Mouse (Mus musculus): ENCODE measurements around the gene Ccdc71. TPM values are rescaled to one million over a fixed set of nuclear protein-coding genes. Genes with fewer than 3 reads are reported as not detected.

The Ccdc71 gene
- polyA plus RNA-seq, 1 experiment from 2014 or later, result 53.7 TPM

- Histone ChIP-seq H3K9ac (replicated peaks) (peak overlapping the region; percentile 88; the same call in 1 of the 2 replicates), H3K4me1 (peaks cover 21% of the 10 kb centered on the region)
- WGBS, result 92% methylated on average over 5 of the region's 5 CpGs
Observed at GRCm38 (mm10) chr9:108461675-108462074, 1.3 kb downstream of the Ccdc71 start.

GRCm38 (mm10) chr9:108462192-108462591 lies 1.9 kb downstream of the Ccdc71 start:
- 91% methylated on average over 10 of the region's 10 CpGs for WGBS
- Histone ChIP-seq H3K27me3 (replicated peaks) (no peaks in the 10 kb centered on the region), H3K4me2 (peak overlapping the region; percentile 91; the same call in 1 of the 2 replicates), H3K9ac (replicated peaks) (no peak overlapping the region), H3K4me3 (replicated peaks) (no peak overlapping the region), H3K9me3 (replicated peaks) (no peaks in the 10 kb centered on the region), H3K4me1 (peaks cover 21% of the 10 kb centered on the region), H3K36me3 (peaks cover 43% of the 10 kb centered on the region), H3K27ac (replicated peaks) (0 out of 2 replicates have a peak overlapping the region, but pooled peaks have one; percentile 28)
- ATAC-seq (ENCODE audit: low FRiP score), result no peak

More at GRCm38 (mm10) chr9:108461675-108462074, 1.3 kb downstream of the Ccdc71 start:
- Histone ChIP-seq H3K4me2 (peak overlapping the region; percentile 91), H3K4me3 (replicated peaks) (peak overlapping the region; percentile 87), H3K36me3 (peaks cover 39% of the 10 kb centered on the region), H3K27ac (replicated peaks) (0 out of 2 replicates have a peak overlapping the region, but pooled peaks have one; percentile 28), H3K9me3 (replicated peaks) (no peaks in the 10 kb centered on the region), H3K27me3 (replicated peaks) (no peaks in the 10 kb centered on the region)
- no peak for ATAC-seq (ENCODE audit: low FRiP score)

- peaks cover 51% of the 10 kb centered on the region for H3K36me3 ChIP-seq
- no peak overlapping the region for H3K27ac ChIP-seq (replicated peaks)
- H3K9ac ChIP-seq (replicated peaks), result no peak overlapping the region
- no peaks in the 10 kb centered on the region for H3K9me3 ChIP-seq (replicated peaks)
- H3K27me3 ChIP-seq (replicated peaks), result no peaks in the 10 kb centered on the region
- WGBS, result 94% methylated on average over 9 of the region's 9 CpGs
- no peak overlapping the region for H3K4me2 ChIP-seq
- ATAC-seq (ENCODE audit: low FRiP score), result no peak
- no peak overlapping the region for H3K4me3 ChIP-seq (replicated peaks)
- H3K4me1 ChIP-seq, result peaks cover 21% of the 10 kb centered on the region
Observed at GRCm38 (mm10) chr9:108463713-108464112, 3.4 kb downstream of the Ccdc71 start.

GRCm38 (mm10) chr9:108466219-108466618 lies 5.9 kb downstream of the Ccdc71 start:
- 95% methylated on average over 2 of the region's 2 CpGs for WGBS
- no peak for ATAC-seq (ENCODE audit: low FRiP score)
- H3K4me3 ChIP-seq (replicated peaks), result no peak overlapping the region
- H3K27ac ChIP-seq (replicated peaks), result no peak overlapping the region
- H3K9ac ChIP-seq (replicated peaks), result no peak overlapping the region
- H3K9me3 ChIP-seq (replicated peaks), result no peaks in the 10 kb centered on the region
- H3K27me3 ChIP-seq (replicated peaks), result no peaks in the 10 kb centered on the region
- peaks cover 14% of the 10 kb centered on the region for H3K4me1 ChIP-seq
- no peak overlapping the region for H3K4me2 ChIP-seq
- peaks cover 51% of the 10 kb centered on the region for H3K36me3 ChIP-seq

GRCm38 (mm10) chr9:108469430-108469829 lies 9.1 kb downstream of the Ccdc71 start:
- 84% methylated on average over 5 of the region's 5 CpGs for WGBS
- ATAC-seq (ENCODE audit: low FRiP score), result no peak
- Histone ChIP-seq H3K27ac (replicated peaks) (no peak overlapping the region), H3K4me3 (replicated peaks) (no peak overlapping the region), H3K27me3 (replicated peaks) (no peaks in the 10 kb centered on the region), H3K9me3 (replicated peaks) (no peaks in the 10 kb centered on the region), H3K4me1 (no peaks in the 10 kb centered on the region), H3K9ac (replicated peaks) (no peak overlapping the region), H3K36me3 (peaks cover 32% of the 10 kb centered on the region), H3K4me2 (no peak overlapping the region)

GRCm38 (mm10) chr9:108469845-108470244 lies 9.5 kb downstream of the Ccdc71 start:
- Histone ChIP-seq H3K9me3 (replicated peaks) (no peaks in the 10 kb centered on the region), H3K4me2 (no peak overlapping the region), H3K27ac (replicated peaks) (no peak overlapping the region), H3K4me3 (replicated peaks) (no peak overlapping the region), H3K27me3 (replicated peaks) (no peaks in the 10 kb centered on the region), H3K36me3 (peaks cover 29% of the 10 kb centered on the region), H3K4me1 (no peaks in the 10 kb centered on the region), H3K9ac (replicated peaks) (no peak overlapping the region)
- ATAC-seq (ENCODE audit: low FRiP score), result no peak
- 82% methylated on average over 4 of the region's 4 CpGs for WGBS

- no peak for ATAC-seq (ENCODE audit: low FRiP score)
- peaks cover 11% of the 10 kb centered on the region for H3K4me1 ChIP-seq
- 53% methylated on average over 1 of the region's 1 CpGs for WGBS
- no peaks in the 10 kb centered on the region for H3K9me3 ChIP-seq (replicated peaks)
- no peak overlapping the region for H3K27ac ChIP-seq (replicated peaks)
- no peaks in the 10 kb centered on the region for H3K27me3 ChIP-seq (replicated peaks)
- H3K36me3 ChIP-seq, result no peaks in the 10 kb centered on the region
- no peak overlapping the region for H3K9ac ChIP-seq (replicated peaks)
- no peak overlapping the region for H3K4me2 ChIP-seq
- no peak overlapping the region for H3K4me3 ChIP-seq (replicated peaks)
Observed at GRCm38 (mm10) chr9:108474528-108474927, 14.2 kb downstream of the Ccdc71 start.

- Histone ChIP-seq H3K9ac (replicated peaks) (peak overlapping the region; percentile 17; the same call in 1 of the 2 replicates), H3K9me3 (replicated peaks) (no peaks in the 10 kb centered on the region), H3K4me2 (peak overlapping the region; percentile 51), H3K27me3 (replicated peaks) (no peaks in the 10 kb centered on the region), H3K36me3 (no peaks in the 10 kb centered on the region), H3K27ac (replicated peaks) (peak overlapping the region; percentile 30), H3K4me3 (replicated peaks) (peak overlapping the region; percentile 32), H3K4me1 (peaks cover 19% of the 10 kb centered on the region)
- WGBS, result 1% methylated on average over 20 of the region's 20 CpGs
- peak; percentile 53; the same call in 1 of the 2 replicates for ATAC-seq (ENCODE audit: low FRiP score)
Observed at GRCm38 (mm10) chr9:108478638-108479156, 18.4 kb downstream of the Ccdc71 start.

GRCm38 (mm10) chr9:108479241-108479640 lies 18.9 kb downstream of the Ccdc71 start:
- Histone ChIP-seq H3K4me1 (peaks cover 19% of the 10 kb centered on the region), H3K9me3 (replicated peaks) (no peaks in the 10 kb centered on the region), H3K9ac (replicated peaks) (peak overlapping the region; percentile 17; the same call in 1 of the 2 replicates), H3K27ac (replicated peaks) (no peak overlapping the region; the same call in 1 of the 2 replicates), H3K27me3 (replicated peaks) (no peaks in the 10 kb centered on the region), H3K4me2 (peak overlapping the region; percentile 51), H3K4me3 (replicated peaks) (peak overlapping the region; percentile 32), H3K36me3 (no peaks in the 10 kb centered on the region)
- WGBS, result 35% methylated on average over 11 of the region's 11 CpGs
- ATAC-seq (ENCODE audit: low FRiP score), result no peak; the same call in 1 of the 2 replicates

- ATAC-seq (ENCODE audit: low FRiP score), result peak; percentile 39; the same call in 1 of the 2 replicates
- 9% methylated on average over 10 of the region's 10 CpGs for WGBS
Observed at GRCm38 (mm10) chr9:108479721-108480351, 19.5 kb downstream of the Ccdc71 start, which contains the start of gene Lamb2. Lamb2 (plus strand) TSS chr9:108479736.

GRCm38 (mm10) chr9:108480813-108481519 lies 20.6 kb downstream of the Ccdc71 start:
- 93% methylated on average over 28 of the region's 28 CpGs for WGBS
- Histone ChIP-seq H3K4me3 (replicated peaks) (no peak overlapping the region), H3K4me2 (peak overlapping the region; percentile 51; the same call in 1 of the 2 replicates), H3K27me3 (replicated peaks) (no peaks in the 10 kb centered on the region), H3K9ac (replicated peaks) (no peak overlapping the region), H3K9me3 (replicated peaks) (no peaks in the 10 kb centered on the region), H3K27ac (replicated peaks) (no peak overlapping the region), H3K36me3 (no peaks in the 10 kb centered on the region), H3K4me1 (peaks cover 19% of the 10 kb centered on the region)
- no peak for ATAC-seq (ENCODE audit: low FRiP score)

More at GRCm38 (mm10) chr9:108479721-108480351, 19.5 kb downstream of the Ccdc71 start, which contains the start of gene Lamb2:
- Histone ChIP-seq H3K36me3 (no peaks in the 10 kb centered on the region), H3K4me3 (replicated peaks) (peak within 1 kb of the TSS; percentile 37), H3K27me3 (replicated peaks) (no peaks in the 10 kb centered on the region), H3K4me1 (peaks cover 19% of the 10 kb centered on the region), H3K27ac (replicated peaks) (peak within 1 kb of the TSS; percentile 30), H3K9me3 (replicated peaks) (no peaks in the 10 kb centered on the region), H3K9ac (replicated peaks) (peak within 1 kb of the TSS; percentile 40), H3K4me2 (peak within 1 kb of the TSS; percentile 51)
